Mouse (Mus musculus): Measurements from ENCODE around the gene Gbp2b. TPM values are rescaled to one million over a fixed set of nuclear protein-coding genes. Genes with fewer than 3 reads are reported as not detected.

Gbp2b gene
- polyA plus RNA-seq, 2 experiments = not detected

DNA sequence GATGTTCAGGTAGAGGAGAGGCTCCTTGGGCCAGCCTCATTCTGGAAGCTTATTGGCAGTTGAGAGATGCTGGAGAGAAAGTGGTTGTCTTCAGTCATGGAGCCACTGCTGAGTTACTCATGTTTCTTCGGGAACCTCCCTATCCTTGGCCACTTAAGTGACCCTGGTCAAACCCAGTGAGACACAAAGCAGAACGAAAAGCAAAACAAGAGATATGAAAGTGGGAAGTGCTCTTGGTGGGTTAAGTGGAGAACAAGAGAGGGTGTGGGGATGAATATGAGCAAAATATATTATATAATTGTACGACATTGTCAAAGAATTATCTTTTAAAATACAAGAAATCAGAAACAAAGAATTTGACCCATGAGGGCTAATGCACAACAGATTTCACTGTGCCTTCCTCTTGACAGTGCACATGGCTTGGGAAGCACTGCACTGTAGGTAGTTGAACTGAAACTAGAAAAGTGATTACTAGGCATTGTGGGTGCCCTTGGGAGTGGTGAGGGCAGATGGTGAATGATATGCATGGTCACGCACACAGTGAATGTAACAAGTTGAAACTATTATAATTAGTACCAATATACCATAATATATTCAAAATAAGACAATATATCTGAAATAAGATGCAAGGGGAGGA lies 4.1 kb upstream of the Gbp2b start:
- no peaks in the 10 kb centered on the region for H3K4me1 ChIP-seq (ENCODE audit: control insufficient read depth, insufficient read depth, low read length)
- H3K36me3 ChIP-seq (ENCODE audit: control insufficient read depth, insufficient read depth, low read length) = no peaks in the 10 kb centered on the region
- ATAC-seq (ENCODE audit: low FRiP score, low read depth) (no peak), DNase-seq (ENCODE audit: low spot score) (no peak)
- H3K4me2 ChIP-seq (replicated peaks; ENCODE audit: low read depth, low read length, severe bottlenecking) = no peak overlapping the region
- H3K4me3 ChIP-seq (replicated peaks; ENCODE audit: low read length) = no peak overlapping the region
- no peaks in the 10 kb centered on the region for H3K27me3 ChIP-seq (ENCODE audit: control insufficient read depth, insufficient read depth, low read length)
- WGBS = 85% methylated on average over 4 of the region's 4 CpGs
- no peak for TF ChIP-seq POLR2A (IDR thresholded peaks at IDR 0.05; ENCODE audit: borderline replicate concordance, extremely low read depth, insufficient read depth, insufficient read length)
- no peaks in the 10 kb centered on the region for H3K9me3 ChIP-seq (ENCODE audit: control insufficient read depth, low read length)
- H3K27ac ChIP-seq (replicated peaks; ENCODE audit: low read depth, low read length) = no peak overlapping the region
- H3K9ac ChIP-seq (ENCODE audit: low read depth, low read length, severe bottlenecking) = no peak overlapping the region

DNA sequence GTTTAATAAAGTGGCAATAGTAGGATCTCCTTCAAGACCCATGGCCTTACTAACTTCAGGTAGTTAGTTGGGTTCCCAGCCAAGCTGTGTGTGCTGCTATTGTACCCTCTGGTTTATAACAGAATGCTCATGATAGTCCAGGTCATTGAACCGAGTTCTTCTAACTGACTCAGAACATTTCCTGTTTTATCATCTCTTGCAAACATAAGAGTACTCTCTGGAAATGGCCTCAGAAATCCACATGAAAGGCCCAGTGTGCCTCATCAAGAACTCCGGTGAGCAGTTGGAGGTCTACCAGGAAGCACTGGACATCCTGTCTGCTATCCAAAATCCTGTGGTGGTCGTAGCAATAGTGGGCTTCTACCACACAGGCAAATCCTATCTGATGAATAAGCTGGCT lies 3.3 kb downstream of the Gbp2b start:
- WGBS = 80% methylated on average over 3 of the region's 3 CpGs
- Histone ChIP-seq H3K9me3 (ENCODE audit: control insufficient read depth, low read length) (no peaks in the 10 kb centered on the region), H3K9ac (ENCODE audit: low read depth, low read length, severe bottlenecking) (no peak overlapping the region), H3K27me3 (ENCODE audit: control insufficient read depth, insufficient read depth, low read length) (no peaks in the 10 kb centered on the region), H3K4me1 (ENCODE audit: control insufficient read depth, insufficient read depth, low read length) (no peaks in the 10 kb centered on the region), H3K36me3 (ENCODE audit: control insufficient read depth, insufficient read depth, low read length) (no peaks in the 10 kb centered on the region), H3K4me2 (replicated peaks; ENCODE audit: low read depth, low read length, severe bottlenecking) (no peak overlapping the region), H3K27ac (replicated peaks; ENCODE audit: low read depth, low read length) (no peak overlapping the region), H3K4me3 (replicated peaks; ENCODE audit: low read length) (no peak overlapping the region)
- no peak for DNase-seq (ENCODE audit: low spot score)
- no peak for ATAC-seq (ENCODE audit: low FRiP score, low read depth)
- TF ChIP-seq POLR2A (IDR thresholded peaks at IDR 0.05; ENCODE audit: borderline replicate concordance, extremely low read depth, insufficient read depth, insufficient read length) = no peak

DNA sequence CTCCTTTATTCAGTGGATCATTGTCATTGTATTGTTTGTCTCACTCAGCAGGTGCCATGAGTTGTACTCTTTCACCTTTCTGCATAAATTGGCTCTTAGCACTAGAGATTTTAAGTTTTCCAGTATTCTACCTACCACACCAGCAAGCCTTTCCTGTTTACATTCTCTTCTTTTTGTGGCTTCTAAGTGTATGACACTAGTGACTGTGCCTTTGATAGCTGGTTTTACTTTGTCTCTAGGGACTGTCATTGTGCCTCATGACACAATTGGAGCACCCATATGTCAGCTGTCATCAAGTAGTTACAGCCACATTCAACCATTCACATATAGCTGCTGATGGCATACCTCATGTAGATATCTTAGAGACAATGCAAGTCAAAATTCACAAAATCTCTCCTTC lies 7.0 kb downstream of the Gbp2b start:
- TF ChIP-seq POLR2A (IDR thresholded peaks at IDR 0.05; ENCODE audit: borderline replicate concordance, extremely low read depth, insufficient read depth, insufficient read length) = no peak
- ATAC-seq (ENCODE audit: low FRiP score, low read depth) (no peak), DNase-seq (ENCODE audit: low spot score) (no peak)
- Histone ChIP-seq H3K4me1 (ENCODE audit: control insufficient read depth, insufficient read depth, low read length) (no peaks in the 10 kb centered on the region), H3K27me3 (ENCODE audit: control insufficient read depth, insufficient read depth, low read length) (no peaks in the 10 kb centered on the region), H3K4me3 (replicated peaks; ENCODE audit: low read length) (no peak overlapping the region), H3K9ac (ENCODE audit: low read depth, low read length, severe bottlenecking) (no peak overlapping the region), H3K9me3 (ENCODE audit: control insufficient read depth, low read length) (no peaks in the 10 kb centered on the region), H3K27ac (replicated peaks; ENCODE audit: low read depth, low read length) (no peak overlapping the region), H3K4me2 (replicated peaks; ENCODE audit: low read depth, low read length, severe bottlenecking) (no peak overlapping the region), H3K36me3 (ENCODE audit: control insufficient read depth, insufficient read depth, low read length) (no peaks in the 10 kb centered on the region)

DNA sequence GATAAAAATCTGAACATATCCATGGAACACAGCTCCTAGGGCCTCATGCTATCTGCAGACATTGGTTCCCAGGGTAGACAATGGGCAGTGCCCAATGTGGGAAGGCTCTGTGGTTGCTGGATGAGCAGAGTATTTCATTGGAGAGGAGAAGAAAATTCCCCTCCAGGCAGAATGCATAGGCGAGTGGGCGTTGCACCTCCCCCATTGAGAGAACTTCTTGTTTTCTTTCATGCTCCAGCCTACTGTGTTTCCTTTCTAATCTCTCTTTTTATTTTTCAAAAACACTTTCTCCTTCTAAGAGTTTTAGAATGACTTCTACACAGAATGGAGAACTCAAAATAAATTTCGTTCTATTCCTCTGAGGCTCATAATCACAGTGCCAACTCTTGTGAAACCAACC lies 24.0 kb downstream of the Gbp2b start:
- H3K36me3 ChIP-seq (ENCODE audit: control insufficient read depth, insufficient read depth, low read length) = no peaks in the 10 kb centered on the region
- WGBS = 91% methylated on average over 3 of the region's 3 CpGs
- H3K9me3 ChIP-seq (ENCODE audit: control insufficient read depth, low read length) = no peaks in the 10 kb centered on the region
- H3K27me3 ChIP-seq (ENCODE audit: control insufficient read depth, insufficient read depth, low read length) = no peaks in the 10 kb centered on the region
- no peak for TF ChIP-seq POLR2A (IDR thresholded peaks at IDR 0.05; ENCODE audit: borderline replicate concordance, extremely low read depth, insufficient read depth, insufficient read length)
- ATAC-seq (ENCODE audit: low FRiP score, low read depth) (no peak), DNase-seq (ENCODE audit: low spot score) (no peak)
- H3K4me1 ChIP-seq (ENCODE audit: control insufficient read depth, insufficient read depth, low read length) = no peaks in the 10 kb centered on the region
- H3K4me2 ChIP-seq (replicated peaks; ENCODE audit: low read depth, low read length, severe bottlenecking) = no peak overlapping the region
- H3K4me3 ChIP-seq (replicated peaks; ENCODE audit: low read length) = no peak overlapping the region
- no peak overlapping the region for H3K9ac ChIP-seq (ENCODE audit: low read depth, low read length, severe bottlenecking)
- H3K27ac ChIP-seq (replicated peaks; ENCODE audit: low read depth, low read length) = no peak overlapping the region

DNA sequence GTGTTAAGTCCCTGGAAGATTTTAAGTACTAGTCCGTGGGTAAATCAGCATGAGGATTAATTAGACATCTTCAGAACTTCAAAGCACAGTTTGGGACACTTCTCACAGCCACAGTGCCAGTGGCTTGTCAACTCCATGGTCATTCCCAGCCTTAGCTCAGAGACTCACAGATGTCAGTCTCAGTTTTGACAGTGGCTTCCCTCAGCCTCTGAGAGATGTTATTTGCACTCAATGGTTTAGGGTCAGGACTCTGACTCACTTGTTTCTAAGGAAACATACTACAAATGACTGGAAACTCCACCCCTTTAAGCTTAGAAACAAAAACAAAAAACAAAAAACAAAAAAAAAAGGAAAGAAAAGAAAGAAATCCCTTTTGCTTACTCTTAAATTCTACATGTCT lies 25.0 kb downstream of the Gbp2b start:
- H3K27me3 ChIP-seq (ENCODE audit: control insufficient read depth, insufficient read depth, low read length) = no peaks in the 10 kb centered on the region
- H3K9me3 ChIP-seq (ENCODE audit: control insufficient read depth, low read length) = no peaks in the 10 kb centered on the region
- H3K4me1 ChIP-seq (ENCODE audit: control insufficient read depth, insufficient read depth, low read length) = no peaks in the 10 kb centered on the region
- WGBS = 26% methylated on average over 1 of the region's 1 CpGs
- H3K36me3 ChIP-seq (ENCODE audit: control insufficient read depth, insufficient read depth, low read length) = no peaks in the 10 kb centered on the region
- DNase-seq (ENCODE audit: low spot score) (no peak), ATAC-seq (ENCODE audit: low FRiP score, low read depth) (no peak)
- no peak for TF ChIP-seq POLR2A (IDR thresholded peaks at IDR 0.05; ENCODE audit: borderline replicate concordance, extremely low read depth, insufficient read depth, insufficient read length)
- H3K4me2 ChIP-seq (replicated peaks; ENCODE audit: low read depth, low read length, severe bottlenecking) = no peak overlapping the region
- H3K4me3 ChIP-seq (replicated peaks; ENCODE audit: low read length) = no peak overlapping the region
- H3K9ac ChIP-seq (ENCODE audit: low read depth, low read length, severe bottlenecking) = no peak overlapping the region
- H3K27ac ChIP-seq (replicated peaks; ENCODE audit: low read depth, low read length) = no peak overlapping the region

All from limb, embryonic 14.5 days (tissue).